Mouse (Mus musculus) heart, postnatal 10 days (tissue): Measurements from ENCODE around the gene Kcnh1. TPM values are rescaled to one million over a fixed set of nuclear protein-coding genes. Genes with fewer than 3 reads are reported as not detected.
A peak's percentile ranks its signal among the peaks of the same experiment; 100 is the strongest.

ENCODE experiments used
- DNase-seq, 2 experiments: peaks; one replicate each; pipeline ENCODE4 v3.0.0; 2021
- intact Hi-C: fragments of 180-260 bp; cut with DNase I; formaldehyde crosslinking; loops from one replicate; pipeline ENCODE4 v1.15.1; 2025
- total RNA-seq, 2 experiments: library from RNA; stranded (reverse); gene quantifications; 2 replicates each; pipeline ENCODE4 v1.2.3; 2021

The Kcnh1 gene
- total RNA-seq, result under 1 TPM; 0.25 to 0.38 TPM

- DNase-seq, result peak; percentile 90
- intact Hi-C loops, result loop anchor here (2.0 to 10.0 kb wide), 2 partner anchors 356 to 714 kb away; no protein-coding TSS in a partner anchor
Observed at GRCm38 (mm10) chr1:192190508-192191321, at the start of gene Kcnh1. Gene Kcnh1, plus strand, starts transcription at chr1:192190774.

- intact Hi-C loops, result no loop called here
- DNase-seq, result no peak
Observed at GRCm38 (mm10) chr1:192151179-192151578, 39.4 kb upstream of the Kcnh1 start.

- no peak for DNase-seq
- intact Hi-C loops, result no loop called here
Observed at GRCm38 (mm10) chr1:192171477-192171876, 19.1 kb upstream of the Kcnh1 start.

- intact Hi-C loops, result no loop called here
- no peak for DNase-seq
Observed at GRCm38 (mm10) chr1:192179877-192180276, 10.7 kb upstream of the Kcnh1 start.

GRCm38 (mm10) chr1:192181696-192182257 lies 8.8 kb upstream of the Kcnh1 start:
- intact Hi-C loops, result no loop called here
- no peak for DNase-seq

GRCm38 (mm10) chr1:192189056-192189455 lies 1.5 kb upstream of the Kcnh1 start:
- intact Hi-C loops, result loop anchor here (1.0 kb wide), 2 partner anchors 409 to 523 kb away; no protein-coding TSS in a partner anchor
- peak; percentile 45 to 65 for DNase-seq

- DNase-seq, result no peak
- intact Hi-C loops, result loop anchor here (1.0 to 10.0 kb wide), 4 partner anchors 357 to 715 kb away; no protein-coding TSS in a partner anchor
Observed at GRCm38 (mm10) chr1:192189771-192190170, 803 bp upstream of the Kcnh1 start.

GRCm38 (mm10) chr1:192191322-192191639 lies 707 bp downstream of the Kcnh1 start:
- DNase-seq, result peak in 1 of 2 experiments; percentile 2
- intact Hi-C loops, result loop anchor here (2.0 to 10.0 kb wide), 2 partner anchors 356 to 714 kb away; no protein-coding TSS in a partner anchor

GRCm38 (mm10) chr1:192191859-192192258 lies 1.3 kb downstream of the Kcnh1 start:
- no peak for DNase-seq
- intact Hi-C loops, result loop anchor here (2.0 to 10.0 kb wide), 2 partner anchors 355 to 713 kb away; no protein-coding TSS in a partner anchor

- intact Hi-C loops, result loop anchor here (10.0 kb wide), 1 partner anchor 712 kb away; no protein-coding TSS in a partner anchor
- no peak for DNase-seq
Observed at GRCm38 (mm10) chr1:192192710-192193109, 2.1 kb downstream of the Kcnh1 start.

GRCm38 (mm10) chr1:192193656-192194055 lies 3.1 kb downstream of the Kcnh1 start:
- intact Hi-C loops, result loop anchor here (10.0 kb wide), 1 partner anchor 711 kb away; no protein-coding TSS in a partner anchor
- DNase-seq, result peak; percentile 9 to 11

- intact Hi-C loops, result loop anchor here (10.0 kb wide), 1 partner anchor 707 kb away; no protein-coding TSS in a partner anchor
- DNase-seq, result no peak
Observed at GRCm38 (mm10) chr1:192197495-192197894, 6.9 kb downstream of the Kcnh1 start.

GRCm38 (mm10) chr1:192202936-192203335 lies 12.4 kb downstream of the Kcnh1 start:
- intact Hi-C loops, result no loop called here
- DNase-seq, result no peak

- intact Hi-C loops, result no loop called here
Observed at GRCm38 (mm10) chr1:192207956-192208355, 17.4 kb downstream of the Kcnh1 start.

GRCm38 (mm10) chr1:192212448-192212847 lies 21.9 kb downstream of the Kcnh1 start:
- no peak for DNase-seq
- intact Hi-C loops, result no loop called here

More at GRCm38 (mm10) chr1:192207956-192208355, 17.4 kb downstream of the Kcnh1 start:
- DNase-seq, result no peak

- DNase-seq, result no peak
- intact Hi-C loops, result no loop called here
Observed at GRCm38 (mm10) chr1:192214666-192215065, 24.1 kb downstream of the Kcnh1 start.

- DNase-seq, result no peak
- intact Hi-C loops, result no loop called here
Observed at GRCm38 (mm10) chr1:192220156-192220555, 29.6 kb downstream of the Kcnh1 start.

- no peak for DNase-seq
- intact Hi-C loops, result no loop called here
Observed at GRCm38 (mm10) chr1:192224161-192224560, 33.6 kb downstream of the Kcnh1 start.

GRCm38 (mm10) chr1:192232696-192233095 lies 42.1 kb downstream of the Kcnh1 start:
- no peak for DNase-seq
- intact Hi-C loops, result no loop called here

- intact Hi-C loops, result no loop called here
- no peak for DNase-seq
Observed at GRCm38 (mm10) chr1:192246836-192247235, 56.3 kb downstream of the Kcnh1 start.

- intact Hi-C loops, result no loop called here
- no peak for DNase-seq
Observed at GRCm38 (mm10) chr1:192259146-192259545, 68.6 kb downstream of the Kcnh1 start.

- DNase-seq, result no peak
- intact Hi-C loops, result no loop called here
Observed at GRCm38 (mm10) chr1:192259616-192260015, 69.0 kb downstream of the Kcnh1 start.
